Mouse (Mus musculus) brain, embryonic 18.5 days (tissue): ENCODE results near the gene Cbx7.

Experiments used
- DNase-seq: peaks from one replicate; pipeline ENCODE4 v3.0.0-alpha.2; 2012; ENCODE audit warnings: low read depth, low spot score

Gene Cbx7

DNA sequence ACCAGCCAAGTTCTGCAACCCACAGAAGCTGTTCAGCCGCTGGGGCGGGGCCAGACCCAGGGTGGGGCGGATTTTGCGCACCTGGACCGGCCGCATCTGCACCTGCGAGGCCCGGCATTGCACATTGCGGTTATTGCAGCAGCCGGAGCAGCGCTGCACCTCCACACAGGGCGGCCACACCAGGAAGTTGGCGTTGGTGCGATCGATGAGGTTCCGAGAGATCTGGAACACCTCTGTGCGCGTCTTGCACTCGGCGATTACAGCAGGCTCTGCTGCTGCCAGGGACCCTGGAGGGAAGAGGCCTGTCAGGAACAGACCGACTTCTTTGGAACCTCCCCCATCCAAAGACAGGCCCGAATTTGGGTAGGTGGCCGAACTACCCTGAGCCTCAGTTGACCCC is 30.7 kb upstream of the Cbx7 start:
- no peak for DNase-seq

GRCm38 (mm10) chr15:80000694-80001093 is 29.8 kb upstream of the Cbx7 start:
- no peak for DNase-seq

GRCm38 (mm10) chr15:79997988-79998387 is 27.1 kb upstream of the Cbx7 start:
- DNase-seq = no peak

DNA sequence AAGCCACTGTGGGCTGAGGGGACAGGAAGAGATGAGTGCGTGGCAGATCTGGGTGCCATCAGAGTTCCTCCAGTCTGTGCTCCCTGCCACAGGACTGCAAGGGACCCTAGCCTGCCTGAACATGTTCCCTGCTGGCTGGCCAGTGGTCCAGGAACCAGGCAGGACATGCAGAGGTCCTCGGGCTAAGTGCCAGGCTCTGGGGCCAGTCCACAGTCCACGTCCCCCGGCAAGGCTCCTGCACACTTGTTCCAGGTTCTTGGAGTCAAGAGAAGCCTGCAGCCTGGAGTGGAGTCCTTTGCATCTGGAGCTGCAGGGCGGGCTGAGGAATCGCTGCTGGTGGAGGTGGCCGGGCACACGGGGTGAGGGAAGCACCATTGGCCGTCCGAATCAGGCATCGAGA is 25.9 kb upstream of the Cbx7 start:
- no peak for DNase-seq

DNA sequence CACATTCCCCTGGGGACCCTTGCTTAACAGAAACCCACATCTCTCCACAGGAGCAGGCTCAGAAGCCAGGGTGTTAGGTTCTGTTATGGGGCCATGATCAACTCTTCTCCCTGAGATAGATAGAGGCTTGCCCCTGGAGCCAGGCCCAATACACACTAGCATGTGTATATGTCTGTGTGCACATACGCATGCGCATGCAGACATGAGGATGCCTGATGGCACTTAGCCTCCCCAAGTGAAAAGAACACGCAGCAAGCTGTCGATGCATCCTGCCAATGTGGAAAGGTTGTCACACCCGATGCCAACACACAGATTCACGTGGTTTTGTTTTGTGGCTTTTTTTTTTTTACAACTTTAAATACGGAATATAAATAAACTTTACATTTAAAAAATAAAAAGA is 24.6 kb upstream of the Cbx7 start:
- DNase-seq = no peak

DNA sequence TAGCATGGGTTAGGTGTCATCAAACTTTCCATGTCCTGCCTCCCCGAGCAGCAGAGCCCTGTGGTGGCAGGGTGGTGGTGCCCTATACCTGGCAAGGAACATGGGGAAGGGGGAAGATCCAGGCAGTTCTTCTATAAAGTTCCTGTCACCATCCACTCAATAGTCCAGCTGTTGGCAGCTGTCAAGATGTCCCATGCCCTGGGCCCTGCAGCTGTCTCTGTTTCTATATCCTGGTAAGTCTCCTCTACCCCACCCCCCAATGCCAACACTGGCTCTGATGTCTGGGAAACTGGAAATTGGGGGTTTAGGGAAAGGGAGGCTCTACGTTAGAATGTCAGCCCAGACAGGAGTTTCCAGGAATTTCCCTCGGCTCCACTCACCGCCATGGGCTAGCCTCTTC is 23.6 kb upstream of the Cbx7 start:
- no peak for DNase-seq

DNA sequence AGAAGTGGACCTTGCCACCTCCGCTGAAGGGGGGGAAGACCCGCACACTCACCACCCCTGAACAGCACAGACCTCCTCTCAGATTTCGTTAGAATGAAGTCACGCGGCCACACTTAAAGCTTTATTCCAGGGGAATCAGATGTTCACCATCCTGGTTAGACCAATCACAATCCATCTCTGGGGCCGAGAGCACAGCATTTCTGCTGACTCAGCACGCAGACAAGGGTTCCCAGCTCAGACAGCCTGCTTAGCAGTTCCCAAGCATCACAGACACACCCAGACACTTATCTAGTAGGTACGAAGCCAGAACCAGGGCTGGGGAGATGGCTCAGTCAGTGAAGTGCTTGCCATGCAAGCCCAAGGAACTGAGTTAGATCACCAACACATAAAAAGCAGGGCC is 15.3 kb upstream of the Cbx7 start:
- no peak for DNase-seq

GRCm38 (mm10) chr15:79985471-79985870 is 14.6 kb upstream of the Cbx7 start:
- no peak for DNase-seq

- no peak for DNase-seq
Observed at GRCm38 (mm10) chr15:79984152-79984551, 13.2 kb upstream of the Cbx7 start.

DNA sequence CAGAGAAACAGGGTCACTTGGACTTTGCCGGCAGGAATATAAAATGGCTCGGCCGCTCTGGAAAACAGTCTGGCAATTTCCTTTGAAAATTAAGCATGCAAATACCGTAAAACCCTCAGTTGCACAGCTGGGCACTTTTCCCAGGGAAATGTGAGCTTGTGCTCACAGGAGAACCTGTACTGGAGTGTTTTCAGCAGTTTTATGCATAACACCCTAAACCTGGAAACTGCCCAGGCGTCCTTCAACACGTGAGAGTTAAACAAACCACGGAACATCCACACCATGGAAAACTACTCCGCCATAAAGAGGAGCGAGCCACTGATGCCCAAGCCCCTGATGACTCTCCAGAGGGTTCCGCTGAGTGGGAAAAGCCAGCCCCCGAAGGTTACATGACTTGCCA is 9.8 kb upstream of the Cbx7 start:
- DNase-seq = no peak

DNA sequence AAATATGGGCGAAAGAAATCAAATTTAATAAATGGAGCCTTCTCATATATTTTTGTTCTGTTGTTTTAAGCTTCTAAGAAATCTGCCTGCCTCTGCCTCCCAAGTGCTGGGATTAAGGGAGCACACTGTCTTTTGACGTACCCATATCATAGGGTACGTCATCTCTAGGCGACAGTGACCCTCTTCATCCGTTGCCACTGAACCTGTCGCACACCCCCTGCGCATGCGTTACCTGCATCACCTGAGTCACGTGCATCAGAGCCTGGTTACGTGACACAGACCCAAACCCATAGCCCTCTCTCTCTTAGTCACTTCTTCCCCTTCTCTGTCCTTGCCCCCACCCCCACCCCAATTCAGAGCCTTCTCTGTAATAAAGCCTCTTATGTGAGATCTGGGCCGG is 1.3 kb upstream of the Cbx7 start:
- DNase-seq = no peak

DNA sequence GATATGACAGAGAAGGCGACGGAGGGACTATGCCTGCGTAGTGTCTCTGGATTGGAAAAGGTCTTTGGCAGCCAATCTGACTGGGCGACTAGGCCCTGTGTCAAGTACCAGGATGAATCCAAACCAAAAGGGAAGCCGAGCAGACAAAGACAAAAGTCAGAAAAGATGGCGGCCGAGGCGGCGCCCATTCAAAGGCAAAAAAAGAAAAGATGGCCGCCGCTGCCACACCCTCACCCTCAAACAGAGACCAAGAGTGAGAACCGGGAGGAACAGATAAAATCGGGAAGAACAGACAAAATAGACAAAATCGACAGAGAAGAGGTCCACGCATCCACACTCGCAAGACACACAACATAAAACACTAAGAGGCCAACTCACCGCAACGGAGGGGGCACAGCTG is 428 bp downstream of the Cbx7 start:
- no peak for DNase-seq

DNA sequence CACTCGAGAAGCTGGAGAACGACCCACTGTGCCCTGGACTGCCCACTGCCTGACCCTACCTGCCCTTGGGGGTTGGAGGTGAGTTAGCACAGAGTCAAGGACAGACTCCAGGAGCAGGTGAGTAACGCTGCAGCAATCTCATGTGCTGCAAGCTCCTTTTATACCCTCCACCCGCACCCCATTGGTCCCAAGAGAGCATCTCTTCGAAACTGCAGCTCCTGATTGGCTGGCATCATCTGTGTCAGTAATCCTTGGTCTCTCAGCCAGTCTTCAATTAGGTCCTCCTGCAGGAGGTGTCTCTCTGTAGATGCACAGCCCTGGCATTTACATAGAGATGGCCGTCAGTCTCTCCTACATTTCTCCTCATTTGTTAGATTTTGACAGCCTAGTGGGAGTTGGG is 3.6 kb downstream of the Cbx7 start:
- no peak for DNase-seq

DNA sequence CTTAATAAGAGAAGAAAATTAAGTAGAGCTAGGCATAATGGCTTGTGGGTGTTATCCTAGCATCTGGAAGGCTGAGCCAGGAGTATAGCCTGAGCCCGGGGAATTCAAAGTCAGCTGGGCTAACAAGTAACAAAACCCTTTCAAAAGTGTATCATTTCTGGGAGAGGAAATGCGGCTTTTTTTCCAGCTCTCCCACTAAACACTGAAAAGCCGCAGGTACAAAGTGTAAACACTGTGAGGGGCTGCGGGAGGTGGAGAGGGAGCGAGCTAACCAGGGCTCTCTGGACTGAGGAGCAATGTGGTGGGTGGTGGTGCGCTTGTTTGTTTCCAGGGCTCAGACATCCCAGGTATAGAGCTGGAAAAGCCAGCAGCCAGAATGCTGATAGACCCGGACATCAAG is 6.5 kb downstream of the Cbx7 start:
- no peak for DNase-seq

GRCm38 (mm10) chr15:79962661-79963060 is 8.3 kb downstream of the Cbx7 start:
- no peak for DNase-seq

- DNase-seq = no peak
Observed at GRCm38 (mm10) chr15:79961366-79961921, 9.5 kb downstream of the Cbx7 start.

DNA sequence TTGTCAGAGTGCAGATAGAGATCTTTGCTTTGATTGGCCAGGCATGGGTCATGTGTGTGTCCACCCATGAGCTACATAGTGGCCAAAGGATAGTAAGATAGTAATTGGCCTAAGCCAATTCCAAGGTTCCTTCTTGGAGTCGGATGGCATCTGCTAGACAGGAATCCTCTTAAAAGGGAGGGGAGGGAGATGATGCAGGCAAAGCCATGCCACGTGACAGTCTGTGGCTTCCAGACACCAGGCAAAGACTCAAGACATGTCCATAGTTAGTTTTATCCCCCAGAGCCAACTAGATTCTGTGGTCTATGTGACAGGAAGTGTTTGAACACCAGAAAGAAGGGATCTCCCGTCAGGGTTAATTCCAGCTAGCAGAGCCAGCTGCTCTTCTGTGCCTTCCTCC is 12.5 kb downstream of the Cbx7 start:
- DNase-seq = no peak

- no peak for DNase-seq
Observed at GRCm38 (mm10) chr15:79956559-79956958, 14.4 kb downstream of the Cbx7 start.

DNA sequence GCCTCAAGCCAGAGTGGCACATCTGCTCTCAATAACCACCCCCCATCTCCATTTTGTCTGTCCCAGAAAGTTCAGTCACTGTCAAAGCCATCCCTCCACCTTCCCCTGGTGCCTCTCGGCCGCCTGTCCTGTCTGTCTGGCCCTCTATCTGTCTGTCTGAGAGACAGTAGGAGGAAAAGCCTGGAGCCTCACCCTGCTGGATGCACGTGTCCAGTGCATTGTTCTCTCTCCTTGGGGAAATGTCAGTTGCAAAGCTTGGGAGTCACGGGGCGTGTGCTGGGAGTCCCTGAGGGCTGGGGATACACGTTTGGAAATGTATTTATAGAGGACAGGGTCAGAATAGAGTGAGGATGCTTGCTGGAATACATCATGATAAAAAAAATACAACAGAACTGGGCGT is 17.4 kb downstream of the Cbx7 start:
- no peak for DNase-seq

GRCm38 (mm10) chr15:79952504-79953231 is 18.3 kb downstream of the Cbx7 start:
- no peak for DNase-seq

GRCm38 (mm10) chr15:79951730-79952503 is 19.0 kb downstream of the Cbx7 start:
- DNase-seq = no peak

DNA sequence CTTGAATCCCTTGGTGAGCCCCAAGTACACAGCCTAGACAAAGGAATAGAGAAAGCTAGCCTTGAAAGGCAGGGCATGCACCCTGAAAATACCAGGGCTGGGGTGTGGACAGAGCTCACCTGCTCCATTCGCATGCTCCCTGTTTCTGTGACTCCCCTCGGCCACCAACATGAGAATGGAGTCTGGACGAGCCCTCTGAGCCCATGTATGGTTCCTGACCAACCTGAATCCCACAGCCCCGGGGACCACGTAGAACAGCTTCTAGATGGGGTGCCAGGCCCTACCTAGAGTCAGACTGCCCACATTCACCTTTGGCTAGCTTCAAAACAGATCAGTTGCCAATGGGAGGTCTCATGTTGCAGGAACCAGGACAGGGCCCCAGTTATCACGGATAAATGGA is 19.7 kb downstream of the Cbx7 start:
- no peak for DNase-seq
